Mouse (Mus musculus): ENCODE data around the gene Zfp444. TPM values are rescaled to one million over a fixed set of nuclear protein-coding genes. Genes with fewer than 3 reads are reported as not detected.
"Not testable (repeated sequence)": the region's sequence is repeated elsewhere in the genome, so short reads cannot be mapped to it uniquely, and the experiment has no call there.

The Zfp444 gene
- polyA plus RNA-seq, 1 experiment from 2014 or later, result 51.4 TPM

- 54% methylated on average over 6 of the region's 6 CpGs for WGBS
- Histone ChIP-seq H3K4me1 (peaks cover 13% of the 10 kb centered on the region; the same call in 1 of the 2 replicates), H3K4me3 (peak overlapping the region; percentile 78), H3K36me3 (0 out of 2 replicates have a peak, but pooled peaks cover 5% of the 10 kb centered on the region), H3K27me3 (ENCODE audit: insufficient read depth, poor library complexity, severe bottlenecking) (no peaks in the 10 kb centered on the region), H3K9me3 (no peaks in the 10 kb centered on the region), H3K27ac (peak overlapping the region; percentile 91; the same call in 1 of the 2 replicates)
- DNase-seq (ENCODE audit: low spot score), result no peak
Observed at GRCm38 (mm10) chr7:6170871-6171270, 1.2 kb upstream of the Zfp444 start.

GRCm38 (mm10) chr7:6171444-6172005 lies 501 bp upstream of the Zfp444 start:
- peak overlapping the region; percentile 78 for H3K4me3 ChIP-seq
- WGBS, result 2% methylated on average over 24 of the region's 24 CpGs
- no peaks in the 10 kb centered on the region for H3K9me3 ChIP-seq
- H3K27me3 ChIP-seq (ENCODE audit: insufficient read depth, poor library complexity, severe bottlenecking), result no peaks in the 10 kb centered on the region
- peaks cover 13% of the 10 kb centered on the region; the same call in 1 of the 2 replicates for H3K4me1 ChIP-seq
- DNase-seq (ENCODE audit: low spot score), result peak; percentile 76
- H3K27ac ChIP-seq, result peak overlapping the region; percentile 91
- 0 out of 2 replicates have a peak, but pooled peaks cover 5% of the 10 kb centered on the region for H3K36me3 ChIP-seq

- Histone ChIP-seq H3K27ac (peak overlapping the region; percentile 91), H3K4me1 (peaks cover 13% of the 10 kb centered on the region; the same call in 1 of the 2 replicates), H3K9me3 (no peaks in the 10 kb centered on the region), H3K36me3 (0 out of 2 replicates have a peak, but pooled peaks cover 5% of the 10 kb centered on the region), H3K4me3 (peak overlapping the region; percentile 78), H3K27me3 (ENCODE audit: insufficient read depth, poor library complexity, severe bottlenecking) (no peaks in the 10 kb centered on the region)
- under 1% methylated on average over 28 of the region's 28 CpGs for WGBS
- no peak for DNase-seq (ENCODE audit: low spot score)
Observed at GRCm38 (mm10) chr7:6172674-6173244, 733 bp downstream of the Zfp444 start.

- Histone ChIP-seq H3K4me1 (peaks cover 13% of the 10 kb centered on the region; the same call in 1 of the 2 replicates), H3K27me3 (ENCODE audit: insufficient read depth, poor library complexity, severe bottlenecking) (no peaks in the 10 kb centered on the region), H3K36me3 (peaks cover 7% of the 10 kb centered on the region; the same call in 1 of the 2 replicates), H3K4me3 (no peak overlapping the region), H3K27ac (no peak overlapping the region), H3K9me3 (no peaks in the 10 kb centered on the region)
- no peak for DNase-seq (ENCODE audit: low spot score)
- 89% methylated on average over 8 of the region's 8 CpGs for WGBS
Observed at GRCm38 (mm10) chr7:6173872-6174271, 1.8 kb downstream of the Zfp444 start.

GRCm38 (mm10) chr7:6174365-6174987 lies 2.5 kb downstream of the Zfp444 start:
- not testable (repeated sequence) for DNase-seq (ENCODE audit: low spot score); H3K27ac ChIP-seq; H3K4me3 ChIP-seq; H3K27me3 ChIP-seq (ENCODE audit: insufficient read depth, poor library complexity, severe bottlenecking); H3K9me3 ChIP-seq
- H3K36me3 ChIP-seq, result peaks cover 11% of the 10 kb centered on the region; the same call in 1 of the 2 replicates
- H3K4me1 ChIP-seq, result peaks cover 13% of the 10 kb centered on the region; the same call in 1 of the 2 replicates
- 83% methylated on average over 9 of the region's 9 CpGs for WGBS

- Histone ChIP-seq H3K9me3 (no peaks in the 10 kb centered on the region), H3K27me3 (ENCODE audit: insufficient read depth, poor library complexity, severe bottlenecking) (no peaks in the 10 kb centered on the region), H3K4me1 (peaks cover 4% of the 10 kb centered on the region; the same call in 1 of the 2 replicates), H3K36me3 (peaks cover 17% of the 10 kb centered on the region), H3K4me3 (no peak overlapping the region), H3K27ac (no peak overlapping the region)
- DNase-seq (ENCODE audit: low spot score), result no peak
Observed at GRCm38 (mm10) chr7:6179013-6179412, 7.0 kb downstream of the Zfp444 start.

GRCm38 (mm10) chr7:6182882-6183281 lies 10.9 kb downstream of the Zfp444 start:
- Histone ChIP-seq H3K36me3 (peaks cover 50% of the 10 kb centered on the region), H3K27ac (no peak overlapping the region), H3K4me1 (no peaks in the 10 kb centered on the region), H3K27me3 (ENCODE audit: insufficient read depth, poor library complexity, severe bottlenecking) (no peaks in the 10 kb centered on the region), H3K4me3 (no peak overlapping the region), H3K9me3 (no peaks in the 10 kb centered on the region)
- no peak for DNase-seq (ENCODE audit: low spot score)

GRCm38 (mm10) chr7:6183802-6184201 lies 11.8 kb downstream of the Zfp444 start:
- DNase-seq (ENCODE audit: low spot score), result no peak
- peaks cover 9% of the 10 kb centered on the region for H3K27me3 ChIP-seq (ENCODE audit: insufficient read depth, poor library complexity, severe bottlenecking)
- H3K4me1 ChIP-seq, result no peaks in the 10 kb centered on the region
- WGBS, result 89% methylated on average over 19 of the region's 19 CpGs
- H3K9me3 ChIP-seq, result no peaks in the 10 kb centered on the region
- no peak overlapping the region for H3K27ac ChIP-seq
- peaks cover 58% of the 10 kb centered on the region for H3K36me3 ChIP-seq
- H3K4me3 ChIP-seq, result no peak overlapping the region

GRCm38 (mm10) chr7:6184521-6184920 lies 12.5 kb downstream of the Zfp444 start:
- WGBS, result 69% methylated on average over 8 of the region's 8 CpGs
- peaks cover 61% of the 10 kb centered on the region for H3K36me3 ChIP-seq

GRCm38 (mm10) chr7:6185391-6185790 lies 13.4 kb downstream of the Zfp444 start:
- Histone ChIP-seq H3K36me3 (peaks cover 67% of the 10 kb centered on the region), H3K4me1 (0 out of 2 replicates have a peak, but pooled peaks cover 6% of the 10 kb centered on the region), H3K4me3 (no peak overlapping the region), H3K27me3 (ENCODE audit: insufficient read depth, poor library complexity, severe bottlenecking) (peaks cover 24% of the 10 kb centered on the region), H3K9me3 (peaks cover 10% of the 10 kb centered on the region; the same call in 1 of the 2 replicates), H3K27ac (no peak overlapping the region)
- 97% methylated on average over 1 of the region's 1 CpGs for WGBS
- no peak for DNase-seq (ENCODE audit: low spot score)

More at GRCm38 (mm10) chr7:6184521-6184920, 12.5 kb downstream of the Zfp444 start:
- no peak for DNase-seq (ENCODE audit: low spot score)
- peaks cover 6% of the 10 kb centered on the region; the same call in 1 of the 2 replicates for H3K9me3 ChIP-seq
- peaks cover 16% of the 10 kb centered on the region for H3K27me3 ChIP-seq (ENCODE audit: insufficient read depth, poor library complexity, severe bottlenecking)
- no peak overlapping the region for H3K27ac ChIP-seq
- H3K4me1 ChIP-seq, result 0 out of 2 replicates have a peak, but pooled peaks cover 4% of the 10 kb centered on the region
- H3K4me3 ChIP-seq, result no peak overlapping the region

GRCm38 (mm10) chr7:6186176-6186575 lies 14.2 kb downstream of the Zfp444 start:
- Histone ChIP-seq H3K36me3 (peaks cover 67% of the 10 kb centered on the region), H3K9me3 (peaks cover 10% of the 10 kb centered on the region; the same call in 1 of the 2 replicates), H3K4me1 (0 out of 2 replicates have a peak, but pooled peaks cover 6% of the 10 kb centered on the region), H3K27me3 (ENCODE audit: insufficient read depth, poor library complexity, severe bottlenecking) (peaks cover 25% of the 10 kb centered on the region), H3K4me3 (no peak overlapping the region), H3K27ac (no peak overlapping the region)
- DNase-seq (ENCODE audit: low spot score), result no peak
- 82% methylated on average over 2 of the region's 2 CpGs for WGBS

- no peak for DNase-seq (ENCODE audit: low spot score)
- peaks cover 67% of the 10 kb centered on the region for H3K36me3 ChIP-seq
- H3K27ac ChIP-seq, result no peak overlapping the region
- no peak overlapping the region for H3K4me3 ChIP-seq
- H3K4me1 ChIP-seq, result 0 out of 2 replicates have a peak, but pooled peaks cover 6% of the 10 kb centered on the region
- H3K27me3 ChIP-seq (ENCODE audit: insufficient read depth, poor library complexity, severe bottlenecking), result peaks cover 25% of the 10 kb centered on the region
- WGBS, result 77% methylated on average over 2 of the region's 2 CpGs
- peaks cover 10% of the 10 kb centered on the region; the same call in 1 of the 2 replicates for H3K9me3 ChIP-seq
Observed at GRCm38 (mm10) chr7:6186756-6187155, 14.7 kb downstream of the Zfp444 start.

- DNase-seq (ENCODE audit: low spot score), result no peak
- H3K4me3 ChIP-seq, result peak overlapping the region; percentile 35
- 27% methylated on average over 45 of the region's 45 CpGs for WGBS
- no peak overlapping the region for H3K27ac ChIP-seq
- peaks cover 57% of the 10 kb centered on the region for H3K36me3 ChIP-seq
- H3K9me3 ChIP-seq, result peaks cover 10% of the 10 kb centered on the region; the same call in 1 of the 2 replicates
- peaks cover 25% of the 10 kb centered on the region for H3K27me3 ChIP-seq (ENCODE audit: insufficient read depth, poor library complexity, severe bottlenecking)
- H3K4me1 ChIP-seq, result 0 out of 2 replicates have a peak, but pooled peaks cover 6% of the 10 kb centered on the region
Observed at GRCm38 (mm10) chr7:6189542-6189941, 17.5 kb downstream of the Zfp444 start.
